Mouse (Mus musculus): ENCODE measurements around the gene Mgat2. TPM values are rescaled to one million over a fixed set of nuclear protein-coding genes. Genes with fewer than 3 reads are reported as not detected.
A peak's percentile ranks its signal among the peaks of the same experiment; 100 is the strongest.

Gene Mgat2
- polyA plus RNA-seq, 1 experiment from 2014 or later, result 40.1 TPM

DNA sequence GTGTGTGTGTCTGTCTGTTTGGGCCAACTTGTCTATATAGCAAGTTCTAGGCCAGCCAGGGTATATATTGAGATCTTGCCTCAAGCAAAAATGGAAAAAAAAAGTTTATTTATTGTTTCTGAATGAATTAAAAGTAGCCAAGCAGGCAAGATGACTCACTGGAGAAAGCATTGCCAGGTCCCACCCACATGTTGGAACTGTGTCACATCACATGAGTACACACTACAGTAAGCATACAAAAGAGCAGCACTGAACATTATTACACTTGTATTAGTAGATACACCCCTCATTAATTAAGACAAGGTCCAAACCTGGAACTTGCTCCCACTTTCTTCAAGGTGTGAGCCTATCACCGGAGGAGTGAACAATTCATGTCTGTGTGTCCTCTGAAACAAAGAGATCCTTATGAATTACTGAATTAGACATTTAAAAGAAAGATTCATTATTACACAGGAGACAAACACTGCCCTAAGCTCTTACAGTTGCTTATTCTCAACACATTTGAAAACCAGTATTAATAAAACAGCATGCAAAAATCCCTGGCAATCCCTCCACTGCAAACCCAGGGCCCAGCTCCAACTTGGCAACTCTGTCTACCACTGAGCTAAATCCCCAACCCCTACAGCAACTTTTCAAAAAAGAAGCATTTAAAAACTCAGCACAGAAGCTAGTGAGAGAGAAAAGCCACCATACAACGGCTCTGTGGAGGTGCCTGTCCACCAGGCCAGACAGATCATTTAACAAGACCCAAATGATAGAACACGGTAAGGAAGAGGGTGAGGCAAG, 31.2 kb downstream of the Mgat2 start:
- 81% methylated on average over 3 of the region's 3 CpGs for WGBS
- peaks cover 34% of the 10 kb centered on the region for H3K36me3 ChIP-seq
- ATAC-seq (replicated peaks; ENCODE audit: insufficient number of reproducible peaks, insufficient read depth, low FRiP score, low read depth), result no peak
- no peaks in the 10 kb centered on the region for H3K27me3 ChIP-seq
- H3K27ac ChIP-seq, result no peak overlapping the region
- no peaks in the 10 kb centered on the region for H3K9me3 ChIP-seq (replicated peaks)
- no peak overlapping the region for H3K4me3 ChIP-seq
- H3K9ac ChIP-seq, result no peak overlapping the region
- H3K4me1 ChIP-seq (replicated peaks), result peaks cover 5% of the 10 kb centered on the region; the same call in 1 of the 2 replicates
- H3K4me2 ChIP-seq, result no peak overlapping the region

DNA sequence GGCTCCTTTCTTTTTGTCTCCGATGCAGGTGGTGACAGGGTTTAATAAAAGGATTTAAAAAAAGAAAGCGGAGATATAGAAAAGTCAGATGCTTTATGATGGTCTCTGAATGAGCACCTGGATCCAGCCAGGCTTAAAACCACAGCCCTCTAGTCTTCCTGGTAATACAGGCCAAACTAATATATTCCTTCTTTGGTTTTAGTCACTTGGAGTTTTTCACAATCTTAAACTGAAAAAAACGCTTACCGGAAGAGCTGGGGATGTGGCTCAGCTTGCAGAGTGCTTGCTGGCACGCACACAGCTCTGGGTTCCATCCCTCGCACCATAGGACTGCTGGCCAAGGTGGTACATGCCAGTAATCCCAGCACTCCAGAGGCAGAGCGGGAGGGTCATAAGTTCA, 32.6 kb downstream of the Mgat2 start:
- H3K27ac ChIP-seq, result no peak overlapping the region
- H3K4me1 ChIP-seq (replicated peaks), result no peaks in the 10 kb centered on the region
- H3K4me3 ChIP-seq, result no peak overlapping the region
- no peak overlapping the region for H3K9ac ChIP-seq
- no peaks in the 10 kb centered on the region for H3K27me3 ChIP-seq
- H3K36me3 ChIP-seq, result peaks cover 46% of the 10 kb centered on the region
- no peak for ATAC-seq (replicated peaks; ENCODE audit: insufficient number of reproducible peaks, insufficient read depth, low FRiP score, low read depth)
- H3K9me3 ChIP-seq (replicated peaks), result no peaks in the 10 kb centered on the region
- H3K4me2 ChIP-seq, result no peak overlapping the region
- WGBS, result 85% methylated on average over 7 of the region's 7 CpGs

DNA sequence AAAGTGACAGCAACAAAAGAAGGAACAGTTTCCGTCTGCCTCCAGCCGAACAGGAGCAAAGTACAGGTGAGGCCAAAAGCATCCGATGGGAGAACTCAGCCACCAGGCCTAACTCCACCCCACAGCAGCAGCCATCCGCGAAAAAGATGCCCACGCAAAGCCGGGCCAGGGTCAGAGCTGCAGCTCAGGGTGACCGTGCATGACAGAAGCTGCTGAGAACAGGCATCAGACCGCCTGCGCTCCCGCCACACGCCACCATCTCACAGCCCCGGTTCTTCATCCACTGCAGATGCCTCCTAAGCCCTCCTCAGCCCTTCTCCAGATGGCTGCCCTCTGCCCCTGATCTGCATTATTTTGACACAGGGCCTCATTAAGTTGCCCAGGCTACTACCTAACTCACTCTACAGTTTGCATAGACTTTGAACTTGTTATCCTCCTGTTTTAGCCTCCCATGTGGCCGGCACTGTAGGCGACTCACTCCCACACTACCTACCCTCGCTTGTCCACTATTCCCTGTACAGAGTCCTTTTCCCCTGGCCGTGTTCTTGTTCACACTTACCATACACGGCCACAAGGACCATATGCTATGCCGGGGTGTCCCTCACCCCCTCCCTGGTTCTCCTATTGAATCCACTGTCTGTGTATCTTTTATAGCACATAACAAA, 36.8 kb downstream of the Mgat2 start:
- Histone ChIP-seq H3K4me2 (no peak overlapping the region), H3K27ac (no peak overlapping the region), H3K4me1 (replicated peaks) (no peaks in the 10 kb centered on the region), H3K36me3 (peaks cover 26% of the 10 kb centered on the region), H3K9ac (no peak overlapping the region), H3K27me3 (no peaks in the 10 kb centered on the region), H3K4me3 (no peak overlapping the region), H3K9me3 (replicated peaks) (no peaks in the 10 kb centered on the region)
- ATAC-seq (replicated peaks; ENCODE audit: insufficient number of reproducible peaks, insufficient read depth, low FRiP score, low read depth), result no peak
- WGBS, result 87% methylated on average over 19 of the region's 19 CpGs

DNA sequence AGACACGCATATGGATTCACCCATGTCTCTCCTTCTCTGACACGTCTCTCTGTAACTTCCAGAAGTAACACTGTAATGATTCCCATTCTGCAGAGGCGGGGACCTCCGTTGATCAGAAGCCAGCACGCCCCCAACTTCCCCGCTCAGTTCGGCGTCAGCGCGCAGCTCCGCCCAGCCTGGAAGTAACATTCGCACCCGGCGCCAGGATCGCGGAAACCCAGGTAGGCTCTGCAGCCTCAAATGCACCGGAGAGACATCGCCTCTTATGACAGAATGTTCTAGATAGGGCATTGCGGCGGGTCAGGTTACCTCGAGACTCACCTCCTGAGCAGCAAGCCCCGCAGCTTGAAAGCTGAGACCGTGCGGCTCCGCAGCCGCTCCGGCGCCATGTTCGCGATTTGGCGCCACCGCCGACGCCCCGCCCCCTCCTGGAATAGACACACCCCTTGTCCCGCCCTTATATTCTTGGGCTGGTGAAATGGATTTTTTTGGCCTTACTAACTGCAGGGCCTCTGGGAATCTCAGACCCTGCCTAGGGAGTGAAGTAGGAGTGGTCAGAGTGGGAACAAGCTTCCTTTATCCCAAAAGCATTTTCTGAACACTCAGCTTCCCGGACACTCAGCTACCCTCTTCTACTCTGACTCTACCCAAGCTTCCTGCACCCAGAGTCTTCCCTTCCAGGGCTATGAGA, 44.0 kb downstream of the Mgat2 start, which contains the start of gene Pole2:
TSS of gene Pole2 (minus strand) at position 420 of the 691 bp plus-strand sequence.
- Histone ChIP-seq H3K4me1 (replicated peaks) (peaks cover 9% of the 10 kb centered on the region), H3K36me3 (peaks cover 8% of the 10 kb centered on the region; the same call in 1 of the 2 replicates), H3K9me3 (replicated peaks) (no peaks in the 10 kb centered on the region), H3K9ac (peak within 1 kb of the TSS; percentile 64), H3K27me3 (no peaks in the 10 kb centered on the region), H3K4me2 (peak within 1 kb of the TSS; percentile 71), H3K4me3 (peak within 1 kb of the TSS; percentile 90), H3K27ac (peak within 1 kb of the TSS; percentile 84)
- peak; percentile 93 for ATAC-seq (replicated peaks; ENCODE audit: insufficient number of reproducible peaks, insufficient read depth, low FRiP score, low read depth)
- WGBS, result under 1% methylated on average over 37 of the region's 37 CpGs

DNA sequence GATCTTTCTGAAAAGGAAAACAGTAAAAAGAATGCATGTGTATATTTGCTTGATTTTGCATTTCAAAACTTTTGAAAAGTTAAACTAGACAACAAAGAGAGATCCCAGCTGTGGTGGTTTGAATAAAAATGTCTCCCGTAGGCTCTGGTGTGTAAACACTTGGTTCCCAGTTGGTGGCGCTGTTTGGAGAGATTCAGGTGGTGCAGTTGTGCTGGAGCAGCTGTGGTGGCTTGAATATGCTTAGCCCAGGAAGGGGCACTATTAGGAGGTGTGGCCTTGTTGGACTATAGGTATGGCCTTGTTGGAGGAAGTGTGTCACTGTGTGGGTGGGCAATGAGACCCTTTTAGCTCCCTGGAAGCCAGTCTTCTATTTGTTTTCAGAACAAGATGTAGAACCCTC, 45.3 kb downstream of the Mgat2 start:
- WGBS, result 66% methylated on average over 2 of the region's 2 CpGs

GRCm38 (mm10) chr12:69235782-69236181, 51.8 kb downstream of the Mgat2 start:
- ATAC-seq (replicated peaks; ENCODE audit: insufficient number of reproducible peaks, insufficient read depth, low FRiP score, low read depth), result no peak
- H3K36me3 ChIP-seq, result no peaks in the 10 kb centered on the region
- no peak overlapping the region for H3K9ac ChIP-seq
- H3K27me3 ChIP-seq, result no peaks in the 10 kb centered on the region
- 81% methylated on average over 6 of the region's 6 CpGs for WGBS
- no peaks in the 10 kb centered on the region for H3K9me3 ChIP-seq (replicated peaks)
- H3K4me2 ChIP-seq, result no peak overlapping the region
- no peak overlapping the region for H3K4me3 ChIP-seq
- H3K27ac ChIP-seq, result no peak overlapping the region
- 0 out of 2 replicates have a peak, but pooled peaks cover 3% of the 10 kb centered on the region for H3K4me1 ChIP-seq (replicated peaks)

More for the DNA sequence above, 45.3 kb downstream of the Mgat2 start:
- Histone ChIP-seq H3K4me3 (no peak overlapping the region), H3K9me3 (replicated peaks) (no peaks in the 10 kb centered on the region), H3K4me2 (no peak overlapping the region), H3K27ac (no peak overlapping the region), H3K9ac (no peak overlapping the region), H3K36me3 (peaks cover 8% of the 10 kb centered on the region; the same call in 1 of the 2 replicates), H3K4me1 (replicated peaks) (peaks cover 9% of the 10 kb centered on the region), H3K27me3 (no peaks in the 10 kb centered on the region)
- no peak for ATAC-seq (replicated peaks; ENCODE audit: insufficient number of reproducible peaks, insufficient read depth, low FRiP score, low read depth)

Small RNA genes lying within 50 kb of the gene (microRNA-seq; reads per million reads assigned to microRNA genes)
- not detected for gene Gm47287
- gene Gm47295, result 0.63 reads per million

Other genes starting within 250 kb of the Mgat2 start
- gene Rps29, start 25.0 kb upstream of the Mgat2 start, polyA plus RNA-seq (2015; fragmentation: Nextera tagmentation; extraction: Ambion mirVana), result 1,037 and 1,363 TPM in 2 replicates
- gene Lrr1, start 15.3 kb upstream of the Mgat2 start, polyA plus RNA-seq (2015; fragmentation: Nextera tagmentation; extraction: Ambion mirVana), result 10.4 and 12.6 TPM in 2 replicates
- 376 and 496 TPM in 2 replicates for gene Rpl36al, start 74 bp upstream of the Mgat2 start, polyA plus RNA-seq (2015; fragmentation: Nextera tagmentation; extraction: Ambion mirVana)
- gene Gm49383, start 12.9 kb downstream of the Mgat2 start, polyA plus RNA-seq (2015; fragmentation: Nextera tagmentation; extraction: Ambion mirVana), result 14.3 and 16.2 TPM in 2 replicates
- 6.1 and 7.7 TPM in 2 replicates for gene Dnaaf2, start 14.3 kb downstream of the Mgat2 start, polyA plus RNA-seq (2015; fragmentation: Nextera tagmentation; extraction: Ambion mirVana)
- gene Gm49384, start 20.1 kb downstream of the Mgat2 start, polyA plus RNA-seq (2015; fragmentation: Nextera tagmentation; extraction: Ambion mirVana), result 11.2 and 15.0 TPM in 2 replicates
- gene Pole2, start 44.0 kb downstream of the Mgat2 start, polyA plus RNA-seq (2015; fragmentation: Nextera tagmentation; extraction: Ambion mirVana), result 12.7 and 16.0 TPM in 2 replicates
- 8.0 and 10.9 TPM in 2 replicates for gene Klhdc1, start 57.0 kb downstream of the Mgat2 start, polyA plus RNA-seq (2015; fragmentation: Nextera tagmentation; extraction: Ambion mirVana)
- 122 and 123 TPM in 2 replicates for gene Klhdc2, start 112.5 kb downstream of the Mgat2 start, polyA plus RNA-seq (2015; fragmentation: Nextera tagmentation; extraction: Ambion mirVana)
- 57.6 and 59.3 TPM in 2 replicates for gene Nemf, start 173.0 kb downstream of the Mgat2 start, polyA plus RNA-seq (2015; fragmentation: Nextera tagmentation; extraction: Ambion mirVana)
- 38.2 and 40.5 TPM in 2 replicates for gene Arf6, start 188.0 kb downstream of the Mgat2 start, polyA plus RNA-seq (2015; fragmentation: Nextera tagmentation; extraction: Ambion mirVana)
- 1.1 and 1.5 TPM in 2 replicates for gene Gm9887, start 188.3 kb downstream of the Mgat2 start, polyA plus RNA-seq (2015; fragmentation: Nextera tagmentation; extraction: Ambion mirVana)

Measured in heart, embryonic 15.5 days (tissue).